Mouse (Mus musculus) T-helper 17 cell (primary cell): ENCODE data around the gene Tom1l2.

Experiments
- in situ Hi-C, 2 experiments: fragments of 300-600 bp; cut with MboI, MseI; formaldehyde crosslinking; loops; 1 replicate in 1 of 2; 2 replicates in 1 of 2; pipeline ENCODE4 v1.15.1; 2025; ENCODE audit warnings: high pct_unique_total_duplicates in 2 of 2

Tom1l2 gene

DNA sequence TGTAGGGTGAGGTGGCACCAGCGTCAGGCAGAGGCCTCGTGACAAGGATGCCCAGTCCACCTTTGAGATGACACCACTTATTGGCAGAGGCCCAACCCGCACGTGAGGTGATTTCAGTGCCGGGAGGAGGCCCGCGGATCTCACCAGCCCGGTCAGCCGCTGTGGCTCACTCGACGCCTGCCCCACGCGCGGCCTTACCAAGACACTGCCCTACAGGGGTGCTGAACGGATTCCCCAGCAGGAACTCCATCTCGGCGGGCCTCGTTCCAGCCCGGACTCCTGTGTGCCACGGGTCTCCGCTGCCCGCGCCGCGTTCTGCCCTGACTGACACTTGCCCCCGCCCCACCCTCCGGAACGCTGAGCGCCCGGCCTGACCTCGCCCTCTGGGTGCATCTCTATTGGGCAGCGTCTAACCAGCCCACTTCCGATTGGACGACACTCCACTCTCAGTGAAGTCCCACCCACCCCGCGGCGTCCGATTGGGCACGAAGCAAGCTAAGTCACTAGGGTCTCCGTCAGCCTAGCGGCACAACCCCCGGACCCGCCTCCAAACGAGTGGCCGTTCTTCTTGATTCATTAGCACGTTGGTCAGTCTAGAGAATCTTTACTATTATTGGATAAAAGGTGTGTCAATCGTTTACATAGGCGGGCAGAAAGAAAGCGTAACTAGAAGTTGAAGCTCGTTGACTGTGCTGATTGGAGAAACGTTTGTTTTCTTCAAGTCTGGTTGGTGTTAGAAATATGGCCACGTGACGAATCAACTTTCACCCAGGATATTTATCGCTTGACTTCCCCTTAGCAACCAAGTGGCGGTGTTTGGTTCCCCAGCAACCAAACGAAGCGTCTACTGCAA lies at the start of gene Tom1l2, which contains the start of gene Drc3:
Gene Tom1l2 (minus strand): TSS at position 347 of the 853 bp plus-strand sequence.
Gene Drc3 (plus strand): TSS at position 771 of the 853 bp plus-strand sequence.
- in situ Hi-C loops: loop anchor here in 1 of 2 experiments (10.0 kb wide), 1 partner anchor 1128 kb away; the partner anchor contains the start of gene Arf1

DNA sequence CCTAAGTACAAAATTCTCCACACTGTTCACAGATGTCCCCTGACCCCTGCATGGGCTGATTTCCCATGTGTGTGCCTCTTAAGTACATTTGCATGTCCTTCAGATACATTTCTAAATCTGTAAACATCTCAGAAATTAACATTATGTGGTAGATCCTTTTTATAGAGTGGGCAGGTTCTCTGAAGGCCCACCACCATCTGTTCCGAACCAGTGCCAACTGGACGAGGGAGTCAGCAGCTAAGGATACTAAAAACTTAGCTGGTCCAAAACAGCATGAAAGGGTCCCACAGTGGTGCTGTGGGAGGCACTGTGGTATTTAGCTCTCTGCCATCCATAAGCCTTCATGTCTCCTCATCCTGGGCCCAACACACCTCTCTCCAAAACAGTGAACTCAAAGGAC lies 44.5 kb upstream of the Tom1l2 start:
- in situ Hi-C loops: no loop called here

DNA sequence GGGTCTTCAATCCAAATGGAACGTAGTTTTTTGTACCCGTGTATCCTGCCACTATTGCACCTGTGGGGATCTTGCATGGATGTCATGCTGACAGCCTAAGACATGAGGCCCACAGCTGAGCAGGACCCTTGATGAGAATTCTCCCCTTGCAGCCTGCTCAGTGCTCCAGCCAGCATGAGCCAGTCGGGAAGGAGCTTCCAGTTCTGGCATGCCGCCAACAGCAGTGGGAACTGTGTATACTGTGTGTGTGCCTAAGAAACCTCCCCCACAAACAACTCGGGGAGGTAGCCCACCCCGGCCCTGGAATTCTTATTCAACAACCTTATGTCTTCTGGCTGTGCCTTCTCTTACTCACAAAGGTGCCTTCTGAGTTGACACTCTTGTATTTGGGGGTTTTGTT lies 43.8 kb upstream of the Tom1l2 start:
- in situ Hi-C loops: no loop called here

DNA sequence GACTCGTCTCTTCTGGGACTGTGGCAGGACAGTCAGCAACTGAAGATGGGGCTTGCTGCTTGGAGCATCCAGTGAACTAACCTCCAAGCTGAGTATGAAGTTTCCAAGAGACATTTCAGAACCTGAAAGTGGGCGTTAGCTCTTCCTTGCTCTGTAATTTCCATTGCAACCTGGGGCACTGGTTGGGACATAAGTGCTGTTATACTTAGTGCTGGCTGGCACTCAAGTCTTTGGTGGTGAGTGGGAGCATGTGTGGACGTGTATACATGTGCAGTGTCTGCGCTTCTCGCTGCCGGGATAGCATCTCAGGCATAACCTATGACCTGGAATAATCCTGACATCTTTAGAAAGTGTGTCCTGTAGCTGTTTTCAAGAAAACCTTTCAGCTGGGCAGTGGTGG lies 38.6 kb upstream of the Tom1l2 start:
- in situ Hi-C loops: no loop called here

DNA sequence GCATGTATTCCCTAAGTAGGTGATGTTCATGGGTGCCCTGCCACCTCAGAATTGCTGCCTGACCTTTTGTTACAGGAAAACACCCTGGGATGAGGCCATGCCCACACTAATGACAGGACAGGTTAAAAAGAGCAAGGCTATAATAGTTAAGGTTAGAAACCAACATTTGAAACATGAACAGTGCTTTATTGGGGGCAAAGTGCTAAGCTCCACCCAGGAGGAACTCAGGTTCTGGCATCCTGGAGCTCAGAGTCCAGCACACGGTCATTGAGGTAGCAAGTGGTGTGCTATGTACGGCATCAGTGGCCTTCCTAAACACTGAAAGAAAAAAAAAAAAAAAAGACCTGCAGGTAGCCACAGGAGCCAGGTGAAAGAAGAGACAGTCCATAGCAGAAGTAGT lies 35.2 kb upstream of the Tom1l2 start:
- in situ Hi-C loops: no loop called here

DNA sequence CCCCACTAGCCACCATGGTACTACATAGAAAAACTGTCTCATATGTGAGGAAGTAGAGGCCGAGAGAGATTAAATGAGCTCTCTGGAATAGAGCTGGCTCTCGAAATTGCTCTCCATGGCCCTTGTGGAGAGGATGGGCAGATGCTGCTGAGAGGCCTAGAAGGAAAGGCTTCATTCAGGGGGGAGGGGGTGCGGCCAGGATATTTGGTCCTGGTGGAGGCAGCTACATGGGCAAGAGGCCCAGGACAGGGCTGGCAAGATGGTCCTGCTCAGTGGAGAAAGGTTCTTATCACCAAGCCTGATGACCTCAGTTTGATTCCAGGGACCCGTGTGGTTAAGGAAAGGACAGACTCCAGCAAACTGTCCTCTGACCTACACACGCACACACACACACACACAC lies 33.2 kb upstream of the Tom1l2 start:
- in situ Hi-C loops: no loop called here

DNA sequence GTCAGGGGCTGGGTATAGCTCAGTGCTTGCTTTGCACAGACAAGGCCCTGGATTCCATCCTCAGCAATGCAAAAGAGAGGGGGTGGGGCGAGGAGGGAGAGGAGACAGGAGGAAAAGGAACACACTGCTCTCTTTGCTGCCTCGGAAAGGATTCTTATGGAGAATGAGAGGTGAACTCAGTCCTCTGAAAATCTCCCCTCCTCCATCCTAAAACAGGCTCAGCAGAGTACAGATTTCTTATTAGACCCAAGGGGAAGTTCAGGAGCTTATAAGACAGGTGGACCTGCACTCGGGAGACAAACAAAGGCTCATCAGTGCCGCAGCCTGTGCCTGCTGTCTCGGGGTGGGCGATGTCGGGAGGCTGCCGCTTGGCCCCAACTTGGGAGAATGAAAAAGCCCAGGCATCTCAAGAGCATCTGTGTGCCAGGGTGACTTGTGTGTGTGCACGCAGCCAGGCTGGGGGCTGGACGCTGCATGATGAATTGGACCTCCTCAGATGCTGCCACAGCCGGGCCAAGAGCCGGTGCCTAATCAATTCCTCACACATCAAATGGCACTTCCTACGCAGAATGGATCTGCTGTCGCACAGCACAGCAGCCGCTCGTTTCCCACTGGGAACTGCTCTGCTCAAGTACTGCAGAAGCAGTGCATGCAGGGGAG lies 32.2 kb upstream of the Tom1l2 start:
- in situ Hi-C loops: no loop called here

DNA sequence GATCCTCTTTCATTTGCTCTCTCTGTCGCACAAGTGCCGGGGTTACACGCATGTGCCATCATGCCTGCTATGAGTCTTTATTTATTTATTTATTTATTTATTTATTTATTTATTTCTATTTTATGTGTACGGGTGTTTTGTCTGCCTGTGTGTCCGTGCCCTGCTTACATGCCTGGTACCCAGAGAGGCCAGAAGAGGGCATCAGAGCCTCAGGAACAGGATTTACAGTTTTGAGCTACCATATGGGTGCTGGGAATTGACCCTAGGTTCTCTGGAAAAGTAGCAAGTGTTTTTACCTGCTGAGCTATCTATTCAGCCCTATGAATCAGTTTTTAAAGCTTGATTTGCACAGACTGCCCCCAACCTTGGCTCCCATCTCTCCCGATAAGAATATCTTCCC lies 30.8 kb upstream of the Tom1l2 start:
- in situ Hi-C loops: no loop called here

DNA sequence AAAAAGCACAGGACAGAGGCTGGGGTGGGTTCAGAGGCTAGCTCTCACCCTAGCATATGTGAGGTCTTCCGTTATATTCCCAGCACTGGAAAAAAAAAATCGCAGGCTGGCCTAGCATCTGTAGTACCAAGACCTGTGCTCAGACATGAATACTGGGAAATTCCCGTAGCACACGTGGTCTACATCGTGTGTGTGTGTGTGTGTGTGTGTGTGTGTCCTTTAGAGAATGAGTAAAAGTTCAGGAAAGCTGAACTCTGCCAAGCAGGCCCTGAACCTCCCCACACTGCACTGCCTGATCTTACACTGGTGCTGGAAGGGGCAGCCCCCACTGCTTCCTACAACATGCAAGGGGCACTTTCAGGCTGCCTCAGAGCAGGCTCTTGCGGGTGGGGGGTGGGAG lies 21.8 kb upstream of the Tom1l2 start:
- in situ Hi-C loops: no loop called here

DNA sequence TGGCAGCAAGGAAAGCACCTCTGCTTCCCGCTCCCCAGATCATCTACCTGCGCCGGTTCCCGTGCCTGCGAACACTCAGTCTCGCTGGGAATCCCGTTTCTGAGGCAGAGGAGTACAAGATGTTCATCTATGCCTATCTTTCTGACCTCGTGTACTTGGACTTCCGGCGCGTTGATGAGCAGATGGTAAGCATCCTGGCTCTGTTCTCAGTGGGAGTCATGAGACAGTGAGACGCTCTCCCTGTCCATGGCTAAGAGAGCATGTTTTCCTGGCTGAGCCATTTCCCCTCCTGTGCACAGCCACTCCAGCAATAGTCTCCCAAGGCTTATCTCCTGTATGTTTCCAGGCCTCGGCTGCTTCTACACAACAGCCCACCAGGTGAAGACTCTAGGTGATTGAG lies 17.7 kb upstream of the Tom1l2 start:
- in situ Hi-C loops: no loop called here

DNA sequence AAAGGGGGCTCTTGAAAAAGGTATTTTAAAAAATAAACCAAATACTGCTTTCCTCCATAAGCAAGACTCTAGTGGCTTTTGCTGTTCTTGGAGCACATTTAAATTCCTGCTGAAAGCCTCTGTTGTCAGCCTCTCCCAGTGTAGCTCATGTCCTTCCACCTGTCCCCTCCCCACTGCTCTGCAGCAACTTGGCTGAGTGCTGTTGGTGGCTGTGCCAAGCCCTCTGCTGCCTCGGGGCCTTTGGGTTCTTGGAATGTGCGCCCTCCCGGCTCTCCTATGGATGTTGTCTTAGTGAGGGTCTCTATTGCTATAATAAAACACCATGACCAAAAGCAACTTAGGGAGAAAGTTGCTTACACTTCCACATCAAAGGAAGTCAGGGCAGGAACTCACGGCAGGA lies 16.7 kb upstream of the Tom1l2 start:
- in situ Hi-C loops: no loop called here

DNA sequence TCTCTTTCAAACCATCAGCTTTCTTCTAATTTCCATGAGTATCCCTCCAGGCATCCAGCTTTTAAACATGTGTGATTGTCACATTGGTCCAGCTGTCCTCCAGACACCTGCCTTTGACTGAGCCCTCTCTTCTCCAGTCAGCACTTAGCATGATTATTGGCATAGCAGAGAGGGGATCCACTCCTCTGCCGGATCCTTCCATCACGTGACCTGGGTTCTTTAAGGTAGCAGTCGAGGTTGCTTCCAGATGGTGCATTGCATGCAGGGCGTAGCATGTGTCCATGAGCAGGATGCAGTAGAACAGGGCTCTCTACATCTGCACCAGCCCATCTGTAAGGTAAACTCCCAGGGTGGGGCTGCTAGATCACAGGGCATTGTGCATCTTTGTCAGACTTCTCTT lies 16.2 kb upstream of the Tom1l2 start:
- in situ Hi-C loops: no loop called here

DNA sequence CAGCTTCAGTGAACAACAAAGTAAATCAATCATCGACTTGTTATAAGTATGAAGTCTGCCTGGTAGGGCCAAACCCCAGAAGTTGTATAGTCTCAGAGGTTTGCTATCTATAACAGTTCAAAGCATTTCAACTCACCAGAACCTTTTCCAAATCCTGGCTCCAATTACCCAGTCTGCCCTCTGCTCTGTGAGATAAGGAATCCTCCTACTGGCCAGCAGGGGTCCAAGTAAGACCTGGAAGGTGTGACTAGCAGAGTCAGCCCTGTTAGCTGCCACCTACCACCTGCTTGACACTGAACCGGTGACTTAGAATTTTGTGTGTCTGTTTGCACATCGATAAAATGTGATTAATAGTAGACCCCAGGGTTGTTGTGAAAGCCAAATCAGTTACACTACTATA lies 14.6 kb upstream of the Tom1l2 start:
- in situ Hi-C loops: no loop called here

DNA sequence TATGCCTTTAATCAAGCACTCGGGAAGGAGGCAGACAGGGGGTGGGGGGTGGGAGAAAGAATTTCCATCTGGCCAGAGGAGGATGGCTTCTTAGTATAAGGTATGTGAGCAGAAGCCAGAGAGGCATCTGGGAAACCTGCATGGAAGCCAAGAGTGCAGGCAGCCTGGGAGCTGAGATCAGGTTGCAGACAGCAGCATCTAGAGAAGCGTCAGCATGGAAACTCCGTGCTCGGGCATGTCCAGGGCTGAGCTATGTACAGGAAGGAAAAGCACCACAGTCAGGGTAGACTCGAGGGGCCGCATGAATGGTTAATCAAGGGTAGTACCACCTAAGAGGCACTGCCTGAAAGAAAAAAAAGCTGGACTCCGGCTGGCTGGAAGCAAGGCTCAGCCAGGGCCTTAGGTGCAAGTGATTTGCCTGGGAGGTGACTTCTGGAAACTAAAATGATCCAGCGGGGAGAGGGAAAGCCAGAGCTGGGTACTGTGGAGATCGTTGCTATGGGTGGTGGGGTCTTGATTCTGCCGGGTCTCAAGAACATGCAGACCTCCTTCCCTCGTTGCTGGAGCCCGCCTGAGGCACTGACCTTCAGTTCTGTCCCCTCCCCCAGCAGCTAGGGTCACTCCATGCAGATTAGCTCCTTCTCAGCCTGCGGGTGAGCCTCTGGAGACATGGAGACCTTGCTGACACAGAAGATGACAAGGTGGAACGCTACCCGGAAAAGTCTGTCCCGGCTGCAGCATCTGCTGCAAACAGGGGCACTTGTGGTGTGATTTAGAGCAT lies 13.7 kb upstream of the Tom1l2 start:
- in situ Hi-C loops: no loop called here

DNA sequence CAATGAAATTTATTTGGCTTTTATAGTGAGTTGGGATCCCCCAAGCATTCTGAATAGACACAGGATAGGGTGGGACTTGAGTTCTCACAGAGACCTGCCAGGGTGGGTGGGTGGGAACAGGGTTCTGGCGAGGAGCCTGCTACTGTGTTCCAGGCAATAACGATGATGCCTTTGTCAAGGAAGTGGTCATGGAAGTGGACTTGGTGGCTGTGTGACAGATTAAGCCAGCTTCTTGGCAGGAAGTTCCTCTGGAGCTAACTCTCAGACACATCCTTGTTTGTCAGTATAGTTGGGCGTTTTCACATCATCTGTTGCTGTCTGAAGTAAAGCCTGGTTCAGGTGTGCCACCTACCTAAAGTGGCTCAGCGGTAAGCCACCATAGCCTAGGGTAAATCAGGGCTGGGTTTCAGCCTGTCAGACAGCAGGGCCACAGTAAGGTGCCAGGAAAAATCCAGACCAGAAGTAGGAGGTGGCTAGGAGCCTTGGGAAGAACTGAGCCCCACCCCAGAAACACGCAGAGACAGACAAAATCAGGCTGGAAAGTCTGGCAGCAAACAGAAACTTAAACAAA lies 8.0 kb upstream of the Tom1l2 start:
- in situ Hi-C loops: loop anchor here in 1 of 2 experiments (5.0 kb wide), 1 partner anchor 52 kb away; no protein-coding TSS in a partner anchor

DNA sequence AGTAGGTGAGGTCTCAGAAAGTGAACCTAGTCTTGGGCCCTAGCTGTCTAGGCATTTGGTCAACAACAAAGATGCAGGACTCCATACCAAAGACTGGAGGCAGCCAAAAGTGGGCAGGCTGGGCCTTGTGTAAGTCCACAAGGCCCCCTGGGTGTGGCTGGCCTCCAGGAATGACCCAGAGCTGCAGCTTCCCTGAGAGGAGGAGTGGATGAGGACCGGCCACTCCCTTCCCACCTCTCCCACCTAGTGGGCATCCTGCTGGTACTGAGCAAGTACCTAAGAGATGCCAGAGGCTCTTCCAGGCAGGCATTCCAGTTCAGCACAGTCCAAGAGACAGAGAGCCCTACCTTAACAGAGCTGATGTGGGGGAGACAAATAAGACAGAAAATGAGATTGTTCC lies 7.2 kb upstream of the Tom1l2 start:
- in situ Hi-C loops: loop anchor here (5.0 to 10.0 kb wide), 2 partner anchors 52 to 1135 kb away; partner anchors contain the start of gene Arf1 (in 1 of the 2)

DNA sequence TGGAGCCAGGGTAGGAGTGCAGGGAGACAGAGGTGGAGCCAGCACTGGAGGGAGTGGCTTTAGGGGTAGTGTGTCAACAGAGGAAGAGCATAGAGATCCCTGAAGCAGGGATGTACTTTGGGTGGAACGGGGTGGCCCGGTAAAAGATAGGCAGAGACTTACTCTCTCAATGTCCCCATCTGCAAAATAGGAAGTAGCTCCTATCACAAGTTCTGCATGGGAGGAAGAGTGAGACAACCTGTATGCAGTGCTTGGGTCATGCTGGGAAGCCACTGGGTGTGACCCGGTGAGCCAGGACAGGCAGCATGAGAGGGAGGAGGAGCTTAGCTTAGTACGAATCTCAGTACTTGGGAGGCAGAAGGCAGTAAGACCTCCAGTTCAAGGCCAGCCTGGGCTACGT lies 6.4 kb upstream of the Tom1l2 start:
- in situ Hi-C loops: loop anchor here in 1 of 2 experiments (10.0 kb wide), 1 partner anchor 1134 kb away; the partner anchor contains the start of gene Arf1

DNA sequence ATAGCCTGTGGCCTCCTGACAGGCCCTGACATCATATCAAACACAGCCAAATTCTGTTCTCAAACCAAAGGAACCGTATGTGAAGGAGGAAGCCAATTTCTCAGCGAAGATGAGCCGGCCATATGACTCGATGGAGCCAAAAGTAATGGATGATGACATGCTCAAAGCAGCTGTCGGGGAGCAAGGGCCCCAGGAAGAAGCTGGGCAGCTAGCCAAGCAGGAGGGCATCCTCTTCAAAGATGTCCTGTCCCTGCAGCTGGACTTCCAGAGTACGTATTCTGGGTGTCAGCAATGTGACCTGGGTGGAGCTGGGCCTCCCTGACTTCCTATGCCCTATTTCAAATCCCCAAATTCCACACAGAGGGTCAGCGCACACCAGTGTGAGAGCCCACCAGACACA lies 5.8 kb upstream of the Tom1l2 start:
- in situ Hi-C loops: loop anchor here in 1 of 2 experiments (10.0 kb wide), 1 partner anchor 1134 kb away; the partner anchor contains the start of gene Arf1

DNA sequence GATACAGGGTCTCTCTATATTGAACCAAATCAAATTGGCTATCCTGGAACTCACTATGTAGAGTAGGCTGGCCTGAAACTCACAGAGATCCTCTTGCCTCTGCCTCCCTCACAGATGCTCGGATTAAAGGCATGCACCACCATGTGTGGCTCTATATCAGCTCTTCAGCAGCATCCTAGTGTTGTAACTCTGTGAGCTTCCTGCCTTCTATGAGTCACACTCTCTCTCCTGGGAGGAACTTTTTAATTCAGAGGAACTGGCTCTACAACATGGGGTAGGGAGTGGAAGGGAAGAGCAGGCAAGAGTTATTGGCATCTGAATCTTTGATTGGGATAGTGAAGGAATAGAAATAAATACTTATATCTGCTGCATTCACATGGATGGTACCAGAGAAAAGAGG lies 4.4 kb upstream of the Tom1l2 start:
- in situ Hi-C loops: loop anchor here in 1 of 2 experiments (10.0 kb wide), 1 partner anchor 1132 kb away; the partner anchor contains the start of gene Arf1

DNA sequence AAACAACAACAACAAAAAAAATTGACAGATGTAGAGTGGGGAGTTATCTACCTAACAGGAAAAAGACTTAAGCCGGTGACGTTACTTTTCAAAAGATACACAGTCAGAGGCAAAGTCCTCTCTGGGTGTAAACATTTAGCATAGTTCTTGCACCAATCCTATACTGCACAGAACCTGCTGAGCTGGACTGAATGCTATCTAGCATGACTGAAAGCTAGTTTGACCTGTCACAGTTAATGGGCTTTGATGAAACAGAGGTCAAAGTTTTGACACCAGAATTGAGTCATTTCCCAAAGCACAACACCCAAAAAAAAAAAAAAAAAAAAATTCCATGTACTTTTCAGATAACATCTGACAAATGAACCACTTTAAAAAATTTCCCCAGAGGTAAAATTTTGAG lies 3.2 kb upstream of the Tom1l2 start:
- in situ Hi-C loops: loop anchor here in 1 of 2 experiments (10.0 kb wide), 1 partner anchor 1131 kb away; the partner anchor contains the start of gene Arf1

DNA sequence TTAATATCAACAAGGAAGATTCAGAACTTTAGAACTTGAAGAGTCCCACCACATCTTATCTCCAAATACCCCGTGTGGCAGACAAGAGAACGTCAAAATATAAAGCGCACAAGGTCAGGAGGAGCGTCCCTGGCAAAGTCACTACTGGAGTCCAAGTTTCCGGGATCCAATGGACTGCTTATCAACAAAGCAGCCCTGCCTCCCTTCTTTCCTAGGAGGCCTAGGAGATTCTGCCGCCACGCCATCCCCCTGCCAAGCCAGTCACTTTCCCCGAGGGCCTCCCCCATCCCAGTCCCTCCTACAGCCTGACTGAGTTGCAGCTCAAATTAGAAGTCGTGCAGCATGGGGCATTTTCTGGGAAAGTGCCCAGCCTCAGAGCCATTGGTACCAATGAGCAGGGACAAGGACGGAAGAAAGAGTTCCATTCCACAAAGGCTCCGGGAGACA lies 757 bp downstream of the Tom1l2 start:
- in situ Hi-C loops: loop anchor here in 1 of 2 experiments (10.0 kb wide), 1 partner anchor 1127 kb away; the partner anchor contains the start of gene Arf1
